Mouse (Mus musculus): ENCODE measurements around the gene Parp11.

GRCm38 (mm10) chr6:127495251-127495650 is 48.6 kb downstream of the Parp11 start:
- no peak for TF ChIP-seq CTCF (IDR thresholded peaks at IDR 0.05; ENCODE audit: extremely low read depth, insufficient read depth, insufficient read length, insufficient replicate concordance)
- no peak for TF ChIP-seq POLR2A (IDR thresholded peaks at IDR 0.05; ENCODE audit: low read depth, low read length)

Data from spleen, adult 2 months (tissue).